Mouse (Mus musculus) common myeloid progenitor, adult 5-6 weeks (primary cell): Measurements from ENCODE around the gene Taf1. TPM values are rescaled to one million over a fixed set of nuclear protein-coding genes. Genes with fewer than 3 reads are reported as not detected.
A peak's percentile ranks its signal among the peaks of the same experiment; 100 is the strongest.

Experiments used
- ATAC-seq: replicated peaks from 2 replicates; pipeline ENCODE4 v1.8.0; 2016; ENCODE audit warnings: low read depth, mild to moderate bottlenecking, moderate TSS enrichment, inconsistent platforms; ENCODE audit not compliant: poor library complexity, severe bottlenecking
- total RNA-seq: library from RNA; stranded (forward); fragments of 200-1000, 187-1606 nt; gene quantifications from 2 replicates; pipeline ENCODE4 v1.2.3, GENCODE M21; 2017

Taf1 gene
- total RNA-seq = 80.9 and 87.4 TPM in 2 replicates

DNA sequence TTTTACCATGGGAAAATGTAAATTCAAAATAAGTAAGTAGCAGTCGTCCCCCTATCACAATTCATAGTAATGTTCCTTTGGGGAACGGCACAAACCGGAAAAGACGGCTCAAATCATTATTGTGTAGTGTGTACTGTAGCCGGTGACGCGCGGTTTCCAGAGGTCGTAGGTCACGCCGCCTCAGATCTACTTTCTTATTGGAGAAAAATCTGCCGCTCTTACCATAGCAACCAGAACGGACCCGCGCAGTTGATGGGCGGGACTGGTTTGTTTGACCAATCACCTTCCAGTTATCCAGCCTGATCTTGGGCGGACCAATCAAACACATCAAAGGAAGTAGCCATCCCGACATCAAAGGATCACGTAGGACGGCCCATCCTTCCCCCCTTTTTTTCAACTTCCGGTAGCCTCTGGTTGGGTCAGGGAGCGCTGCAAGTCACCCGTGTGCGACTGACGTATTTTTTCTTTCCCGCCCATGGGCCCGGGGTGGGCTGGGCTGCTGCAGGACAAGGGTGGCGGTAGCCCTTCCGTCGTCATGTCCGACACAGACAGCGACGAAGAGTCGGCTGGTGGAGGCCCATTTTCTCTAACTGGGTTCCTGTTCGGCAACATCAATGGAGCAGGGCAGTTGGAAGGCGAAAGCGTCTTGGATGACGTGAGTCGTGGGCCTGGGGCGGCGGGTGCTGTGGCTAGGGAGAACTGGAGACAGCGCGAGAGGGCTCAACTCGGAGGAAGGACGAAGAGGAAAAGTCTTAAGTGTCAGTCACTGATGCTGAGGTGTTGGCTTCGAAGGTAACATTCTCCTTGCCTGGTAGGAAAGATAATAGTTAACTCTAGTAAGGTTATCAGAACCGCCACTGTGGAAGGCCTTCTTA lies at the start of gene Taf1:
Taf1 (plus strand) TSS at position 388 of the 875 bp plus-strand sequence.
- peak; percentile 98 for ATAC-seq

- ATAC-seq = peak; percentile 69
These were observed 45.9 kb upstream of the Taf1 start for GRCm38 (mm10) chrX:101486487-101487152.

GRCm38 (mm10) chrX:101504636-101505035 lies 27.9 kb upstream of the Taf1 start:
- ATAC-seq = peak; percentile 62; the same call in 1 of the 2 replicates

DNA sequence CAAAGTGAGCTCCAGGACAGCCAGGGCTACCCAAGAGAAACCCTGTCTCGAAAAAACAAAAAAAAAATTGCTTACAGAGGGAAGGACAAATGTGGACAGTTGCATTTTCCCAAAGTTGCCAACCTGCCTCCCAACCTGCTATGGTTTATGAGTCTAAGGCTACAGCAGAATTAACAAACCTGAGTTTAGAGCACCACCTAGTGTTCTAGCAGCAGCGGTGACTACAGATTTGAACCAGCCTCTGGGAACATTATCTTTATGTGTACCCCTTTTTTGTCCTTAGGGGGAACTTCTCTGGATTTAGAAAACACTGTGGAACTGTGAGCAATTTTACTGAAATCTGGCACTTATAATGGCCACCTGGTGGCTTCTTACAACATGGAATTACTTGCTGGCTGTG lies 16.8 kb upstream of the Taf1 start:
- peak; percentile 69 for ATAC-seq

- ATAC-seq = no peak
These were observed 14.5 kb upstream of the Taf1 start for GRCm38 (mm10) chrX:101518006-101518405.

- no peak for ATAC-seq
These were observed 10.5 kb upstream of the Taf1 start for GRCm38 (mm10) chrX:101522027-101522426.

DNA sequence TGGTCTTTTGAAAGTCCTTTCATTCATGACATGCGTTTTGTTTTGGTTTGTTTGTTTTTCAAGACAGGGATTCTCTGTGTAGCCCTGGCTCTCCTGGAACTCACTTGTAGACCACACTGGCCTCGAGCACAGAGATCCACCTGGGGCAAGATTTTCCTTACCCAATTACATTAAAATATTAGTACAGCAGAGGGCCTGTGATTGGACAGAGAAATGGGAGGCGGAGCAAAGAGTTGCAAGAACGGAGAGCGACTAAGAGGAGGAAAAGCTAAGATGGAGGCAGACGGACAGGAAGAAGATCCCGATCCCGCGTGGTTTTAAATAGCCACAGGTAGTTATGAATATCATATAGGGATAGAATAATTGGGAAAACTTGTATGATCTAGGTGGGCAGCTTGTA lies 5.2 kb upstream of the Taf1 start:
- peak; percentile 62 for ATAC-seq

- no peak for ATAC-seq
These were observed 52.9 kb downstream of the Taf1 start for GRCm38 (mm10) chrX:101585455-101585854.

- 0 out of 2 replicates have a peak, but pooled peaks have one; percentile 25 for ATAC-seq
These were observed 83.6 kb downstream of the Taf1 start for GRCm38 (mm10) chrX:101616183-101616582.

DNA sequence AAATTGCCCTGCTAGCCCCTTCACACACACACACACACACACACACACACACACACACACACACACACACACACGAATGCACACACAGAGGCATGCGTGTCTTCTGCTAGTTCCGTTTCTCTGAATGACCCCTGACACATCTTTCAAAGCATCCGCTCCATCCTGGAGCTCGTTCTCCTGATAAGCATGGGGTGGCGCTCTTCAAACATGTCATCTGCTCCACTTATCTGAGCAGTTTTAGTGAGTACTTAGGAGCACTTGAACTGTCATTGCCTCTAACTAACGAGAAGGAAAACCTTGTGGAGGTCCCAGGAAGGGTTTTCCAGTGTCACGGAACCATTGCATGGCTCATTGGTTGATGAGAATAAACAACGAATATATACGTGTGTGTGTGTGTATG lies 85.4 kb downstream of the Taf1 start:
- ATAC-seq = no peak

DNA sequence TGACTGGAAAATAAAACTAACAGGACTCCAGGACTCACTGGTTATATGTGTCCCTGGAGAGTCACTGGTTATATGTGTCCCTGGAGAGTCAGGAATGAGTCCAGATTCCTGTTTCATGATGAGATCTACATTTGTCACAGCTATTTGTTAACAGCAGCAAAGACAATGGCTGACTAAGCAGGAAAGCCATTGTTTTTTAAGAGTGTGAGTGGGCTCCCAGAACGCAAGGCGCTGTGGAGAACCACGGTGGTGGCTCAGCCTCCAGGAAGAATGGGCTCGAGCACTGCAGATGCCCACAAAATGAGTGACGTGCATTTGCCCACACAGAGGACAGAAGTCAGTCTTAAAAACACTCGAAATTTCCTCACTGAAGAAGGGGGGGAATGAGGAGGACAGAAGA lies 87.8 kb downstream of the Taf1 start:
- ATAC-seq = no peak

- ATAC-seq = no peak
These were observed 90.0 kb downstream of the Taf1 start for GRCm38 (mm10) chrX:101622539-101622938.

DNA sequence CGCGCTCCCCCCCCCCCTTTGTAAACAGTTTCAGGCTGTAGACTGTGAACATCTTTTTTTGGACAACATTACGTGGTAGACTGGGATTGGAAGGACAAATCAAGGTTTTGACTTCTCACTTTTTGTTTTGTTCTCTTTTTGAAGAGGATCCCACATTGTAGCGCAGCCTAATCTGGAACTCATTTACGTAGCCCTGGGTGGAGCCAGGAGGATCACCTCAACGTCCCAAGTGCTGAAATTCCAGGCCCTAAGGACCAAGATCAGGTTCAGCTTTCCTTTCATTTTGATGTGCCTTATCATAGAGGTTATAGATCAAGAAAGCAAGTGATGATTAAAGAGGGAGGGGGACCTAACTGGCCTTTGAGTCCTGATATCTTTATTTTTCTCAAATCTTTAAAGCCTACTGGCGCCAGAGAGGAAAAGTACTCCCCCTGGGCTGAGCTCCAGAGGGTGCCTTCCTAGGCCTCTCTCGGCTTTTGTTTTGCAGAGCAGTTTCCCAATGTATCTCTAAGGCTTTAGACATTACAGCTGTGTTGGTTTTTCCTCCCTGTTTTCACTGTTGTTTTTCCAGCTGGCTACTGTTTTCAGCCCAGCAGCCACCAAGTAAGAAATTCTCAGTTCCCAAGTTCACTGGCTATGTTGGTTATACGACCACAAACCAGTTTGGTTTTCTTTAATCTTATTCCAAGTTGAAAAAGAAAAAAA lies 104.4 kb downstream of the Taf1 start:
- ATAC-seq = no peak

- no peak for ATAC-seq
These were observed 106.3 kb downstream of the Taf1 start for GRCm38 (mm10) chrX:101638856-101639255.

GRCm38 (mm10) chrX:101639306-101639705 lies 106.8 kb downstream of the Taf1 start:
- no peak for ATAC-seq

- ATAC-seq = peak; percentile 97
These were observed 107.2 kb downstream of the Taf1 start, which contains the start of gene Ogt for GRCm38 (mm10) chrX:101639741-101640166. Gene Ogt, plus strand, starts transcription at chrX:101640060.

DNA sequence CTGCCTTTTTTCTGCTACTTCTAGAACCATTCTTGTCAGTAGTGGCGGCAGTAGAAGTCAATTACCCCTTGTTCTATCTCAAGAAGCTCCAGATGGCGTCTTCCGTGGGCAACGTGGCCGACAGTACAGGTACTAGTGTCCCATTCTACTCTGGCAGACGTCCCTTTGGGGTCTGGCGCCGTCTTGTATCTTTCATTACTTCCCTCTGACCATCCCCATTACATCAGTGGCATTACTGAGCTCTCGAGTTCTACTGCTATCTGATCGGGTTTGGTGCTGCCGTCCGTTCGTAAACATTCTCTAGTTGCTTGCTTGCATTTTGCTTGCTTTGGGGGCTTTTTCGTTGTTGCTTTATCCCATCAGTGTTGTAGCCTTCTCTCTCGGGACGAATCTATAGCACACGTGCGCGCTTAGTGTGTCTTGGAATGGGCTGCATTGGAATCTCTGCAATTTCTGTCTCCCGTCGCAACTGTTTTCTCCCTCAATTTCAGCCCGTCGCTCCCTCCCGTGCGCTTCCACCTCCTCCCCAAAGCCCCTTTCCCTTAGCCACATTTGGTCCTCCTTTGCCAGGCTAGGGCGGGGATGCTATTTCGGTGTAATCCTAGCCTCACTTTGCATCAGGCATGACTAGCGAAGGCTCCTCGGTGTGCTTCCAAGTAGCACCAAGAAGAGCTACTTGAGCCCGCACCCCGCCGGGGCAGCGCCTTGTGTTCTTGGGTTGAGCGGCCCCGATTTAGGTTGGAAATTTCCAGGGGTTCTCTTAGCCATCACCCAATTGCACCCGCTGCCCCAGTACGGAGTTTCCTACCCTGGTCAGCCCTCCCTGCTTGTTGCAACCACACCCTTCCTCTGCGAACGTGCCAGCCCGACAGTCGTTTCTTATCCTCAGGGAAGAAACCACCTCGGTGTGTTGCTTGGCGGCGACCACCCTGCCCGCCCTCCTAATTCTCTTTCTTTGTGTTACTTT lies 107.9 kb downstream of the Taf1 start:
- peak; percentile 35 for ATAC-seq

DNA sequence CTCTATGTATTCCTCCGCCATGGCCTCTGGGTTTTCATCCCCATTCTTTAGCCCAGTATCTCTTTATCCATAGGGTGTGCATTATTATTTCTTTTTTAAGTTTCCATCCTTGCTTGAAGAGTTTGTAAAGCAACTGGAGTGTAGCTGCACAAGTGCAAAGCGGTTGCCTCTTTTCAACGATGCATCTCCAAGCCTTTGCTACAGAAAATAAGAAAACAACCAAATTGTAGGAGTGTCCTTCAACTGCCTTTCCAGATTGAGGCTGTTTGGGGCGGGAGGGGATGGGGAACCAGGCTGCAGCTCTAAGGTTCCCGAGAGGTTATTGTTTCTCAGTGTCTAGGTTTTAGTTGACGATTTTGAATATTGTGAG lies 108.6 kb downstream of the Taf1 start:
- no peak for ATAC-seq

- ATAC-seq = no peak
These were observed 109.6 kb downstream of the Taf1 start for GRCm38 (mm10) chrX:101642091-101642490.
